Mouse (Mus musculus) liver, embryonic 14.5 days (tissue): Measurements from ENCODE around the gene Rassf3.

Experiments used
- CTCF ChIP-seq: IDR thresholded peaks from 2 replicates; pipeline ENCODE4 v1.5.1; 2016; ENCODE audit warnings: antibody characterized with exemption, low read depth, control low read depth
- EP300 ChIP-seq: IDR thresholded peaks from 2 replicates; pipeline ENCODE4 v1.6.1; 2016; ENCODE audit warnings: antibody characterized with exemption, low read depth

GRCm38 (mm10) chr10:121455517-121455916, 20.6 kb downstream of the Rassf3 start:
- no peak for TF ChIP-seq CTCF
- TF ChIP-seq EP300: no peak
